Mouse (Mus musculus): ENCODE data around the gene Il21r. TPM values are rescaled to one million over a fixed set of nuclear protein-coding genes. Genes with fewer than 3 reads are reported as not detected.
A peak's percentile ranks its signal among the peaks of the same experiment; 100 is the strongest.

The Il21r gene
- polyA plus RNA-seq, 1 experiment from 2014 or later, result 0.11 TPM

DNA sequence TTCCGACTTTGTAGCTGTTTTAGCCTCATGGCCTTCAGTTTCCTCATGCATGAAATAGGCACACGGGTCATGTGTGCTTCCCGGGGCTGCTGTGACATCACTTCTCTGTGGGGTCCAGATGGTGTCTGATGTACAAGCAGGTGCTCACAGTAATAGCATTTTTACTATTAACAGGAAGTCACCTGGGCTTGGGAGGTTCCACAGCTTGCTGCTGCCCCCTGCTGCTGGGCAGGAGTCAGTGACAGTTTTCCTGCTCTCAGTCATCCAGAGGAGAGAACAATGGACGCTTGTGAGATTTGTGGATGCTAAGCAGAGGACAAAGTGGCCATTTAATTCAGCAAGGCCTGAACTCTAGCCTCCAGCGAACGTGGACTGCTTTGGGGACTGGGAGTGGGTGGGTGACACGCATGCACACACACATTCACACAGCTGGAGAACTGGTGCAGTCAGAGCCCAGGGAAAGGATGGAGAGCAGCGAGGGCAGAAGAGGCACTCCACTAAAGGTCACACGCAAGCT lies 35.7 kb downstream of the Il21r start:
- Histone ChIP-seq H3K4me3 (ENCODE audit: low read depth, low read length) (no peak overlapping the region), H3K9ac (replicated peaks; ENCODE audit: low read length) (no peak overlapping the region), H3K36me3 (replicated peaks; ENCODE audit: control insufficient read depth, insufficient read depth, low read depth, low read length) (peaks cover 12% of the 10 kb centered on the region), H3K27me3 (ENCODE audit: control insufficient read depth, insufficient read depth, low read length) (no peaks in the 10 kb centered on the region), H3K9me3 (replicated peaks; ENCODE audit: control insufficient read depth, low read length) (no peaks in the 10 kb centered on the region), H3K4me2 (ENCODE audit: low read depth, low read length) (no peak overlapping the region), H3K4me1 (ENCODE audit: control insufficient read depth, insufficient read depth, low read length) (no peaks in the 10 kb centered on the region), H3K27ac (replicated peaks; ENCODE audit: low read depth, low read length) (no peak overlapping the region)
- DNase-seq (ENCODE audit: low spot score) (peak; percentile 70), ATAC-seq (replicated peaks; ENCODE audit: insufficient number of reproducible peaks, low FRiP score, low TSS enrichment, low read depth) (peak; percentile 29)
- WGBS, result 36% methylated on average over 9 of the region's 9 CpGs

DNA sequence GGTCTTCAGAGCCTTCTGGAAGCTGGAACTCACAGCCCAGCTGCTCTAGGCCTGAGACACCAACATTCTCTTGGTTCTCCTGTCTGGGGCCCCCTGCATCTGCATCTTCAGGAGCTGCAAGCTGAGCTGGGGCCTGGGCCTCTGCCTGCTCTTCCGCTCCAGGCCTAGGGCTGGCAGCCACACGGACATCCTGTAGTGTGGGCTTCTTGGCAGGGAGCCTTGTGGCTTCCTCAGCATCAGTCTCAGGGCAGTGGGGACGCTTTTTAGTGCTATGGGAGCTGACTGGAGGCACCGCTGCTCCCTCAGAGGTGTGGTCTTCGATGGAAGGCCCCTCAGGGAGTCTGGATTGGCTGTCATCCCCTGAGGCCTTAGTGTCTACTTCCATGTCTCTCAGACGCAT lies 40.7 kb downstream of the Il21r start:
- Histone ChIP-seq H3K27ac (replicated peaks; ENCODE audit: low read depth, low read length) (no peak overlapping the region), H3K4me2 (ENCODE audit: low read depth, low read length) (no peak overlapping the region), H3K27me3 (ENCODE audit: control insufficient read depth, insufficient read depth, low read length) (no peaks in the 10 kb centered on the region), H3K9me3 (replicated peaks; ENCODE audit: control insufficient read depth, low read length) (no peaks in the 10 kb centered on the region), H3K9ac (replicated peaks; ENCODE audit: low read length) (no peak overlapping the region), H3K36me3 (replicated peaks; ENCODE audit: control insufficient read depth, insufficient read depth, low read depth, low read length) (peaks cover 26% of the 10 kb centered on the region), H3K4me3 (ENCODE audit: low read depth, low read length) (no peak overlapping the region), H3K4me1 (ENCODE audit: control insufficient read depth, insufficient read depth, low read length) (no peaks in the 10 kb centered on the region)
- ATAC-seq (replicated peaks; ENCODE audit: insufficient number of reproducible peaks, low FRiP score, low TSS enrichment, low read depth) (no peak), DNase-seq (ENCODE audit: low spot score) (no peak)
- 91% methylated on average over 6 of the region's 6 CpGs for WGBS

DNA sequence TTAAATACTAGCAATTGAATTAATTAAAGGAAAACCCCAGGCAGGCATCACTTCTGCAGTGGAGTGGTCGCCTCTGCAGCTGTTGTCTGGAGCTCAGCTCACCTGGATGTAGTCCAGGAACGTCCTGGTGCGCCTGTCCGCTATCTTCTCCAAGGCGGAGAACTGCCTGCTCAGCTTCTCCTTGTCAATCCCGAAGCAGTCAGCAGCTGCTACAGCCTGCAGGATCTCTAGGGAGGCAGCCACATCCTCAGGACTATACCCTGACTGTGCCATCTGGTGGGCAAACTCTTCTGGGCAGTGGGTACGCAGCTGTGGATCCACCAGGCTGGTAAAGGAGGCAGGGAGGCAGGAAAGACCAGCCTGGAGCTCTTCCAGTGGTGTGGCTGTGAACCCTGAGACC lies 42.2 kb downstream of the Il21r start:
- no peak for DNase-seq (ENCODE audit: low spot score)
- Histone ChIP-seq H3K9me3 (replicated peaks; ENCODE audit: control insufficient read depth, low read length) (no peaks in the 10 kb centered on the region), H3K27me3 (ENCODE audit: control insufficient read depth, insufficient read depth, low read length) (no peaks in the 10 kb centered on the region), H3K4me1 (ENCODE audit: control insufficient read depth, insufficient read depth, low read length) (no peaks in the 10 kb centered on the region), H3K4me2 (ENCODE audit: low read depth, low read length) (no peak overlapping the region), H3K9ac (replicated peaks; ENCODE audit: low read length) (no peak overlapping the region), H3K27ac (replicated peaks; ENCODE audit: low read depth, low read length) (no peak overlapping the region), H3K4me3 (ENCODE audit: low read depth, low read length) (no peak overlapping the region), H3K36me3 (replicated peaks; ENCODE audit: control insufficient read depth, insufficient read depth, low read depth, low read length) (peaks cover 26% of the 10 kb centered on the region)
- 94% methylated on average over 7 of the region's 7 CpGs for WGBS
- ATAC-seq (replicated peaks; ENCODE audit: insufficient number of reproducible peaks, low FRiP score, low TSS enrichment, low read depth), result no peak

DNA sequence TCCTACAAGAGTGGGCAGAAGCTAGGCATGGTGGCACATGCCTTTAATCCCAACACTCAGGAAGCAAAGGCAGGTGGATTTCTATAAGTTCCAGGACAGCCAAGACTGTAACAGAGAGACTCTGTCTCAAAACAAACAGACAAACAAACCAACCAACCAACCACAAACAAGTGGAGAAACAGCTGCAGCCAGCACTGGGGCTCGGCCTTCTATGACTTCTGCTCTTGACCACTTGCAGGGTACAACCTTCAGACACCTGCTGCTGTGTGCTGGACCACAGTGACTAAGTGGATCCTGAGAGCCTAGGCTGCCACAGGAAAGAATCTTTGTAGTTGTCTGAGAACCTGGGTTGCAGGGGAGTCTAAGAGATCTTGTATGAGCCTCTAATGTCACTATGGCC lies 45.8 kb downstream of the Il21r start:
- Histone ChIP-seq H3K4me3 (ENCODE audit: low read depth, low read length) (no peak overlapping the region), H3K4me1 (ENCODE audit: control insufficient read depth, insufficient read depth, low read length) (no peaks in the 10 kb centered on the region), H3K36me3 (replicated peaks; ENCODE audit: control insufficient read depth, insufficient read depth, low read depth, low read length) (peaks cover 20% of the 10 kb centered on the region), H3K9me3 (replicated peaks; ENCODE audit: control insufficient read depth, low read length) (no peaks in the 10 kb centered on the region), H3K27ac (replicated peaks; ENCODE audit: low read depth, low read length) (no peak overlapping the region), H3K27me3 (ENCODE audit: control insufficient read depth, insufficient read depth, low read length) (no peaks in the 10 kb centered on the region), H3K4me2 (ENCODE audit: low read depth, low read length) (no peak overlapping the region), H3K9ac (replicated peaks; ENCODE audit: low read length) (no peak overlapping the region)
- ATAC-seq (replicated peaks; ENCODE audit: insufficient number of reproducible peaks, low FRiP score, low TSS enrichment, low read depth) (no peak), DNase-seq (ENCODE audit: low spot score) (no peak)
- 88% methylated on average over 1 of the region's 1 CpGs for WGBS

DNA sequence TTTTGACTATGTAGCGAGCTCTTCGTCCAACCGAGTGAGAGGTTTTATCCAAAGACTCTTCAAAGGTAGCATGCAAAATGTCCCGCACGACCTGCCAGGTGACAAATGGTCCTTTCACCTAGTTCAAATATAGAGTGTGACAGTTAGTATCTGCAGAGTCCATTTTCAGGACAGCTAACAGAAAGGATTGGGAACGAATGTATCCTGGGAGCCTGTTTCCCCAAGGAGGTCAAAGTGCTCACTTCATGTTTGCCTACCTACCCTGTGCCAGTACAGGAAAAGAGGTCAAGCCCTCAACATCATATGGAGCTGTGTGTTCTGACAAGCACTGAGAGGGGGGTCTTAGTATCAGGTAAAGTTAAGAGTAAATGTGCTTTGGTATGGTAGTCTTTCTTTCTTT lies 54.3 kb downstream of the Il21r start:
- Histone ChIP-seq H3K27me3 (ENCODE audit: control insufficient read depth, insufficient read depth, low read length) (no peaks in the 10 kb centered on the region), H3K4me2 (ENCODE audit: low read depth, low read length) (no peak overlapping the region), H3K27ac (replicated peaks; ENCODE audit: low read depth, low read length) (no peak overlapping the region), H3K4me1 (ENCODE audit: control insufficient read depth, insufficient read depth, low read length) (no peaks in the 10 kb centered on the region), H3K4me3 (ENCODE audit: low read depth, low read length) (no peak overlapping the region), H3K9me3 (replicated peaks; ENCODE audit: control insufficient read depth, low read length) (no peaks in the 10 kb centered on the region), H3K36me3 (replicated peaks; ENCODE audit: control insufficient read depth, insufficient read depth, low read depth, low read length) (peaks cover 20% of the 10 kb centered on the region), H3K9ac (replicated peaks; ENCODE audit: low read length) (no peak overlapping the region)
- DNase-seq (ENCODE audit: low spot score) (no peak), ATAC-seq (replicated peaks; ENCODE audit: insufficient number of reproducible peaks, low FRiP score, low TSS enrichment, low read depth) (no peak)
- WGBS, result 91% methylated on average over 6 of the region's 6 CpGs

DNA sequence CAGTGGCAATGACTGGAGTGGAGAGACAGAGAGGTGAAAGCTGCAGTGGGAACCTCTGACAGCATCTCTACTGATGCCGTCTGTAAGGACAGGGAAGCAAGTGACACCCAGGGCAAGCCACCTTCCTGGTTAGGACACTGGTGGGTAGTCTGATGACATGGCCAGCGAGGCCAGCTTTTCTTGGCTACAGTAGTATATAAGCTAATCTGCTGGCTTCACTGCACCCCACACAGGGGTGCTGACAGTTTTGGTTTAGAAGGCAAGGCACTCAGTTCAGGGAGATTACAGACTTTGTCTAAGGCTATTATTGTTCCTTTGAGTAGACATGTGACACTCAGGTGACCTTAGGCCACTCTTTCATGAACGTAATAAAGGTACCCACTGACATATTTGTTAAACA lies 60.4 kb downstream of the Il21r start:
- Histone ChIP-seq H3K27ac (replicated peaks; ENCODE audit: low read depth, low read length) (no peak overlapping the region), H3K4me2 (ENCODE audit: low read depth, low read length) (no peak overlapping the region), H3K4me1 (ENCODE audit: control insufficient read depth, insufficient read depth, low read length) (no peaks in the 10 kb centered on the region), H3K36me3 (replicated peaks; ENCODE audit: control insufficient read depth, insufficient read depth, low read depth, low read length) (peaks cover 7% of the 10 kb centered on the region), H3K9ac (replicated peaks; ENCODE audit: low read length) (no peak overlapping the region), H3K27me3 (ENCODE audit: control insufficient read depth, insufficient read depth, low read length) (no peaks in the 10 kb centered on the region), H3K9me3 (replicated peaks; ENCODE audit: control insufficient read depth, low read length) (no peaks in the 10 kb centered on the region), H3K4me3 (ENCODE audit: low read depth, low read length) (no peak overlapping the region)
- DNase-seq (ENCODE audit: low spot score) (no peak), ATAC-seq (replicated peaks; ENCODE audit: insufficient number of reproducible peaks, low FRiP score, low TSS enrichment, low read depth) (no peak)
- 76% methylated on average over 3 of the region's 3 CpGs for WGBS

DNA sequence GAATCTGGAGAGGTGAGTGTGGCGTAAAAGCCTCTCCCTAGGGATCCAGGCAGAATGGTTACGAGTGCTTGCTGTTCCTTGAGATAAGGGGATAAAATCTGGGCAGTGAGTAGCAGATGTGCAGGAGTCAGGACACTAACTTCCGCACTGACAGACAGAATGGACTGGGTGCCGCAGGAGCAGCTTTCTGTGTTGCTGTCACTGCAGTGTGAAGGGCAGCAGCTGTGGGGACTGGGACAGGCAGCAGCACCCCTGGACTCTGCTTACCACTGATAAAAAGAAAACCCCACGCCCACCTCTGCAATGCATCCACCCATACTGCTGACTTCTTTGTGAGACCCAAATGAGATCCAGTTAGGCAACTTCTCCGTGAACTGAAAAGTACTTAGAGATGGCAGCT lies 67.6 kb downstream of the Il21r start:
- ATAC-seq (replicated peaks; ENCODE audit: insufficient number of reproducible peaks, low FRiP score, low TSS enrichment, low read depth) (no peak), DNase-seq (ENCODE audit: low spot score) (no peak)
- H3K9ac ChIP-seq (replicated peaks; ENCODE audit: low read length), result no peak overlapping the region
- WGBS, result 91% methylated on average over 6 of the region's 6 CpGs
- H3K4me1 ChIP-seq (ENCODE audit: control insufficient read depth, insufficient read depth, low read length), result no peaks in the 10 kb centered on the region
- H3K27me3 ChIP-seq (ENCODE audit: control insufficient read depth, insufficient read depth, low read length), result no peaks in the 10 kb centered on the region
- H3K4me2 ChIP-seq (ENCODE audit: low read depth, low read length), result no peak overlapping the region
- peaks cover 25% of the 10 kb centered on the region for H3K36me3 ChIP-seq (replicated peaks; ENCODE audit: control insufficient read depth, insufficient read depth, low read depth, low read length)
- H3K9me3 ChIP-seq (replicated peaks; ENCODE audit: control insufficient read depth, low read length), result no peaks in the 10 kb centered on the region
- H3K27ac ChIP-seq (replicated peaks; ENCODE audit: low read depth, low read length), result no peak overlapping the region
- no peak overlapping the region for H3K4me3 ChIP-seq (ENCODE audit: low read depth, low read length)

DNA sequence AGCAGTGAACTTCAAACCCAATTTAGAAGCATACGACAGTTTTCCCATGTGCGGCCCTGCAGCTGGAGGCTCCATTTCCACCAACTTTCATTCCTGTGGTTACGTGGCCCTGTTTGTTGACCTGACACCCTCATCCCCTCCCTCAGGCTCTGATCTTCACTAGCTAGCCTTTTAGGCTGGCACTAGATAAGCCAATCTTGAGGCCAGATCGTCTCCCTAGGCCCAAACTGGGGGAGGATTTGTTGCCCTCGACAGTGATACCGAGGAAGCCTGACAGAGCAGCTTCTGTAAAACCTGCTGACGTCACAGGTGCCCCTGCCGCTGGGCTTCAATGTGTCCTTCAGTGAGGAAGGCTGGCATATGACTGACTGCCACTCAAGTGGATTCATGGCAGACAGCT lies 68.2 kb downstream of the Il21r start:
- DNase-seq (ENCODE audit: low spot score) (no peak), ATAC-seq (replicated peaks; ENCODE audit: insufficient number of reproducible peaks, low FRiP score, low TSS enrichment, low read depth) (no peak)
- Histone ChIP-seq H3K9me3 (replicated peaks; ENCODE audit: control insufficient read depth, low read length) (no peaks in the 10 kb centered on the region), H3K9ac (replicated peaks; ENCODE audit: low read length) (no peak overlapping the region), H3K4me1 (ENCODE audit: control insufficient read depth, insufficient read depth, low read length) (no peaks in the 10 kb centered on the region), H3K4me2 (ENCODE audit: low read depth, low read length) (no peak overlapping the region), H3K36me3 (replicated peaks; ENCODE audit: control insufficient read depth, insufficient read depth, low read depth, low read length) (peaks cover 26% of the 10 kb centered on the region), H3K27me3 (ENCODE audit: control insufficient read depth, insufficient read depth, low read length) (no peaks in the 10 kb centered on the region), H3K4me3 (ENCODE audit: low read depth, low read length) (no peak overlapping the region), H3K27ac (replicated peaks; ENCODE audit: low read depth, low read length) (no peak overlapping the region)
- WGBS, result 92% methylated on average over 8 of the region's 8 CpGs

All from embryonic facial prominence, embryonic 11.5 days (tissue).